Mouse (Mus musculus) testis, adult 2 months (tissue): ENCODE measurements around the gene Gpr176.

ENCODE experiments used
- CTCF ChIP-seq: fragments of 200-500 bp; IDR thresholded peaks from 2 replicates; pipeline ENCODE4 v1.5.1; 2012; ENCODE audit warnings: low read depth, mild to moderate bottlenecking, inconsistent platforms, low read length, moderate library complexity; ENCODE audit not compliant: control insufficient read depth, insufficient read depth, insufficient replicate concordance
- POLR2A ChIP-seq: fragments of 200-500 bp; IDR thresholded peaks from 2 replicates; pipeline ENCODE4 v1.6.1; 2012; ENCODE audit warnings: low read depth, mild to moderate bottlenecking, inconsistent platforms, low read length, moderate library complexity; ENCODE audit not compliant: control insufficient read depth

- no peak for TF ChIP-seq CTCF
- TF ChIP-seq POLR2A = no peak
Observed at GRCm38 (mm10) chr2:118401834-118402727, 28.9 kb upstream of the Gpr176 start.
